Mouse (Mus musculus) thymus, postnatal 14 days (tissue): Measurements from ENCODE around the gene Nom1.

Source experiments
- DNase-seq: peaks from one replicate; pipeline ENCODE4 v3.0.0; 2021

Nom1 gene

DNA sequence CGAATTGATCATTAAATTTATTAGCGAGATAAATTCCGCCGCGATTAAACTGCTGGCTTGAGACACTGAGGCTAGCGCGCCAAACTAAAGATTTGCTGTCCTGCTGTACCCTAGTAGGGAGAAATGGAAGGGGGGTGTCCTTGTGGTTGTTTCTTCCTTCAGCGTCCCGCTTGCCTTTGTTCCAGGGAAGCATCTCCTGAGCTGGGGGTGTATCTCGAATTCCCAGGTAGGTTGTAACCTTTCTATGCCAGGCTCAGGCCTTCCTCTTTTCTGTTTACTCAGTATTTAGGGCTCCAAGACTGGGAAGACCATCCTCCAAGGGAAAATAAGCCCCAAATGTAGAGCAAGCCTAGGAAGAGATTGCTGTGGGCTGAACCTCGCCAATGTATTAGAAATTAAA lies 36.9 kb downstream of the Nom1 start:
- no peak for DNase-seq

DNA sequence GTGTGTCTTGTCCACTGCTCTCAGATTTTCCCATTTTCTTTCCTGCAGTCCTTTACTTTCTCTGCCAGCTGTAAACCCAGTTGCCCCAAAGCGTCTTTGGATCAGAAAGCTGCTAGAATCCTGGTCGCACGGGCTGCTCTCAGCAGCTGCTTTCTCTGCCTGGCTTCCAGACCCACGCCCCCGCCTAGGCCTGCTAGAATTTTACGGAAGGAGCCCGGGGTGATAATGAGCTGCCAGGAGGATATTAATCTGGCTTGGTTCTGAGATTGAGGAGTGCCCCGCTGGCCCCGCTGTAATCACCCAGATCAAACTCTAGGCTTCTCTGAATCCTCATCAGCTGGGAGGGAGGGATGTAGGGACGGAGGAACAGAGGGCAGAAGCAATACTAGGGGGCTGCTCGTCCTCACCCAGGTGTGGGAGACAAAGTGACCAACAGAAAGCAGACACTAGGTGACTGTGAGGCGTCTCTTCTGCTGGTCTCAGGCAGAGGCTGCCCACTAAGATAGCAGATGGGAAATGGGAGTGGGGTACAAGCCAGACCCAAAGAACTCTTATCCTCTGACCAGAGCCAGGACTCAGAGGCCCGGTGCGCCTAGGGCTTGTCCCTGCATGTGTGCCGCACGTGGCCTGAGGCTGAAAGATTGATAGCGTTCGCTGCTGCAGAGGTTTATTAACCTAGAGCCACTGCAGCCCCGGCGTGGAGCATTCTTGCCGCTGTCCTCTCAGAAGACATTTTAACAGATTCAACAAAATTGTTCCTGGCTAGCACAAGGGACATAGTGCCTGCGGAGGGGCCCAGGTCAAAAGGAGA lies 37.6 kb downstream of the Nom1 start:
- DNase-seq = no peak

- no peak for DNase-seq
These were observed 39.2 kb downstream of the Nom1 start for GRCm38 (mm10) chr5:29473551-29474245.

- no peak for DNase-seq
These were observed 39.9 kb downstream of the Nom1 start for GRCm38 (mm10) chr5:29474246-29474960.

- no peak for DNase-seq
These were observed 40.6 kb downstream of the Nom1 start for GRCm38 (mm10) chr5:29475041-29475440.

- DNase-seq = no peak
These were observed 41.1 kb downstream of the Nom1 start for GRCm38 (mm10) chr5:29475556-29475955.

GRCm38 (mm10) chr5:29476021-29476420 lies 41.6 kb downstream of the Nom1 start:
- DNase-seq = no peak

DNA sequence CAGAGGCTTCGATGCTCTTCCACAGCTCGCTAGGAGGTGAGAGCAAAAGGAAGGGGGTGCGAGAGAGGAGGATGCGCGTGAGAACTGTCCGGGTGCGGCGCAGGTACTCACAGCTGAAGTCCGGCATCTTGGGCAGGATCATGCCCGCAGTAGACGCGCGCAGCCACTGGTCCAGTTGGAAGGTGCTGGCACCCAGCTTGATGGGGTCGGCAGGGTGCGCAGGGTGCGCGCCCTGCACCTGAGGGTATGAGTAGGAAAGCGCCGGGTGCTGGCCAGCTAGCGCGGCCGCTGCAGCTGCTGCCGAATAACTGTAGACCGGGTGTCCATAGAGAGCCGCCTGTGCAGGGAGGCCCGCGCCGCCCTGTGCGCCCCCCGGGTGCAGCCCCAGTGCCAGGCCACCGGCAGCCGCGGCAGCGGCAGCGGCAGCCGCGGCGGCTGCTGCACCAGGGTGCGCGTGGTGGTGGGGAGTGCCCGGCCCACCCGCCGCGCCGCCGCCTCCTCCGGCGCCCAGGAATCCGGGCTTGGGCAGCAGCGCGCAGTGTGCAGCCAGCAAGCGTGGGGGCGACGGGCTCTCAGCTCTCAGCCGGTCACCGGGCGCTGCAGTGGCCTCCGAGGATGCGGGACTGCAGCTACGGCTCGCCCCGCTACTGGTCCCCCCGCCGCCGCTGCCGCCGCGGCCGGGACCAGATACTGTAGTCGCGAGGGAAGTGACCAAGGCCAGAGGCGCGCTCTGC lies 43.2 kb downstream of the Nom1 start:
- DNase-seq = no peak

GRCm38 (mm10) chr5:29478208-29479197 lies 44.0 kb downstream of the Nom1 start, which contains the start of gene Mnx1:
Gene Mnx1, minus strand, starts transcription at chr5:29478470.
- no peak for DNase-seq

- DNase-seq = no peak
These were observed 44.7 kb downstream of the Nom1 start for GRCm38 (mm10) chr5:29479198-29479593.

- no peak for DNase-seq
These were observed 49.3 kb downstream of the Nom1 start for GRCm38 (mm10) chr5:29483801-29484200.

GRCm38 (mm10) chr5:29484965-29485940 lies 50.8 kb downstream of the Nom1 start:
- DNase-seq = no peak

- no peak for DNase-seq
These were observed 51.5 kb downstream of the Nom1 start for GRCm38 (mm10) chr5:29485941-29486320.

DNA sequence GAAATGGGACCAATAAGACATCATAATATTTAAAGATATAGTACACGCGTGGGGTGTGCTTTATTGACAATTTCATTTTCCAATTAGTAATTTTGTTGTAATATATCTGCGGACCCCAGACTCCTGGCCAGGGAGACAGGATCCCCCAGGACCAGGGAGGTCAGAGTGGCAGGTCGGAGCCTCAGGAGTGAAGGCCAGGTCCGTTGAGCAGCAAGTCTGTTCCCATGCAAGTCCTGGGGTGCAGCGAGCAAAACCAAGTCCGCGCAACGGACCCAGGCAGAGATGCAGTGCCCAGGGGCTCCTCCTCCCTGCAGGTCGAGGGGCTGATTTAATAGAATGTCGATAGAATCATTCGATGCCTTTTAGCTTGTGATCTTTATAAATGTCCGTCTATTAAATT lies 52.9 kb downstream of the Nom1 start:
- no peak for DNase-seq

- DNase-seq = no peak
These were observed 72.5 kb downstream of the Nom1 start for GRCm38 (mm10) chr5:29507013-29507412.
